Mouse (Mus musculus): Measurements from ENCODE around the gene Ptx4.

The Ptx4 gene

GRCm38 (mm10) chr17:25120406-25120805 lies at the start of gene Ptx4:
TSS of gene Ptx4 (plus strand) at chr17:25120760.
- in situ Hi-C loops (cut with MboI; ENCODE audit: unreplicated experiment in 2 of 2) = loop anchor here (5.0 kb wide), 2 partner anchors 157 to 167 kb away; no protein-coding TSS in a partner anchor

- in situ Hi-C loops (cut with MboI; ENCODE audit: unreplicated experiment in 2 of 2) = no loop called here
These were observed 43.7 kb upstream of the Ptx4 start for GRCm38 (mm10) chr17:25076906-25077305.

GRCm38 (mm10) chr17:25077771-25078372 lies 42.7 kb upstream of the Ptx4 start:
- in situ Hi-C loops (cut with MboI; ENCODE audit: unreplicated experiment in 2 of 2) = no loop called here

- in situ Hi-C loops (cut with MboI; ENCODE audit: unreplicated experiment in 2 of 2) = no loop called here
These were observed 40.4 kb upstream of the Ptx4 start for GRCm38 (mm10) chr17:25080210-25080609.

- in situ Hi-C loops (cut with MboI; ENCODE audit: unreplicated experiment in 2 of 2) = no loop called here
These were observed 39.6 kb upstream of the Ptx4 start for GRCm38 (mm10) chr17:25080960-25081381.

GRCm38 (mm10) chr17:25082081-25082847 lies 38.3 kb upstream of the Ptx4 start:
- in situ Hi-C loops (cut with MboI; ENCODE audit: unreplicated experiment in 2 of 2) = no loop called here

- in situ Hi-C loops (cut with MboI; ENCODE audit: unreplicated experiment in 2 of 2) = no loop called here
These were observed 37.7 kb upstream of the Ptx4 start for GRCm38 (mm10) chr17:25082887-25083286.

- in situ Hi-C loops (cut with MboI; ENCODE audit: unreplicated experiment in 2 of 2) = no loop called here
These were observed 37.1 kb upstream of the Ptx4 start, which contains the start of gene Tmem204 for GRCm38 (mm10) chr17:25083444-25083931. TSS of gene Tmem204 (minus strand) at chr17:25083591.

- in situ Hi-C loops (cut with MboI; ENCODE audit: unreplicated experiment in 2 of 2) = no loop called here
These were observed 35.6 kb upstream of the Ptx4 start for GRCm38 (mm10) chr17:25084835-25085385.

GRCm38 (mm10) chr17:25086724-25087123 lies 33.8 kb upstream of the Ptx4 start:
- in situ Hi-C loops (cut with MboI; ENCODE audit: unreplicated experiment in 2 of 2) = no loop called here

- in situ Hi-C loops (cut with MboI; ENCODE audit: unreplicated experiment in 2 of 2) = no loop called here
These were observed 31.4 kb upstream of the Ptx4 start for GRCm38 (mm10) chr17:25089158-25089557.

GRCm38 (mm10) chr17:25090450-25090849 lies 30.1 kb upstream of the Ptx4 start:
- in situ Hi-C loops (cut with MboI; ENCODE audit: unreplicated experiment in 2 of 2) = no loop called here

- in situ Hi-C loops (cut with MboI; ENCODE audit: unreplicated experiment in 2 of 2) = no loop called here
These were observed 24.3 kb upstream of the Ptx4 start for GRCm38 (mm10) chr17:25096221-25096620.

- in situ Hi-C loops (cut with MboI; ENCODE audit: unreplicated experiment in 2 of 2) = no loop called here
These were observed 20.5 kb upstream of the Ptx4 start for GRCm38 (mm10) chr17:25100052-25100451.

- in situ Hi-C loops (cut with MboI; ENCODE audit: unreplicated experiment in 2 of 2) = no loop called here
These were observed 19.2 kb upstream of the Ptx4 start for GRCm38 (mm10) chr17:25101338-25101737.

- in situ Hi-C loops (cut with MboI; ENCODE audit: unreplicated experiment in 2 of 2) = no loop called here
These were observed 12.8 kb upstream of the Ptx4 start for GRCm38 (mm10) chr17:25107786-25108185.

GRCm38 (mm10) chr17:25109578-25109977 lies 11.0 kb upstream of the Ptx4 start:
- in situ Hi-C loops (cut with MboI; ENCODE audit: unreplicated experiment in 2 of 2) = no loop called here

GRCm38 (mm10) chr17:25110590-25110989 lies 10.0 kb upstream of the Ptx4 start:
- in situ Hi-C loops (cut with MboI; ENCODE audit: unreplicated experiment in 2 of 2) = no loop called here

GRCm38 (mm10) chr17:25111220-25111619 lies 9.3 kb upstream of the Ptx4 start:
- in situ Hi-C loops (cut with MboI; ENCODE audit: unreplicated experiment in 2 of 2) = no loop called here

GRCm38 (mm10) chr17:25111739-25112422 lies 8.7 kb upstream of the Ptx4 start:
- in situ Hi-C loops (cut with MboI; ENCODE audit: unreplicated experiment in 2 of 2) = no loop called here

- in situ Hi-C loops (cut with MboI; ENCODE audit: unreplicated experiment in 2 of 2) = no loop called here
These were observed 8.1 kb upstream of the Ptx4 start for GRCm38 (mm10) chr17:25112423-25112810.

All from v-Abl transformed pro-B cells (cell line).